Mouse (Mus musculus) limb, embryonic 15.5 days (tissue): ENCODE measurements around the gene B230217C12Rik. TPM values are rescaled to one million over a fixed set of nuclear protein-coding genes. Genes with fewer than 3 reads are reported as not detected.

Experiments
- ATAC-seq: fragments of 200-750 bp; cut with Nextera tagmentation; 2 replicates; pipeline ENCODE4 v1.8.0; 2017; ENCODE audit warnings: low read depth, moderate TSS enrichment; ENCODE audit not compliant: insufficient number of reproducible peaks, low FRiP score, low TSS enrichment
- H3K27ac ChIP-seq: fragments of 300-500 bp; sonication (generic); 2 replicates; pipeline ENCODE4 v1.5.1; 2015; ENCODE audit warnings: moderate library complexity, mild to moderate bottlenecking, inconsistent platforms
- H3K27me3 ChIP-seq: fragments of 300-500 bp; sonication (generic); 2 replicates; pipeline ENCODE4 v1.6.1; 2015; ENCODE audit warnings: inconsistent platforms
- H3K36me3 ChIP-seq: fragments of 300-500 bp; sonication (generic); 2 replicates; pipeline ENCODE4 v1.6.1; 2015; ENCODE audit warnings: inconsistent platforms
- H3K4me1 ChIP-seq: fragments of 300-500 bp; sonication (generic); 2 replicates; pipeline ENCODE4 v1.6.1; 2015; ENCODE audit warnings: inconsistent platforms
- H3K4me2 ChIP-seq: fragments of 300-500 bp; sonication (generic); 2 replicates; pipeline ENCODE4 v1.6.1; 2015; ENCODE audit warnings: mild to moderate bottlenecking, inconsistent platforms
- H3K4me3 ChIP-seq: fragments of 300-500 bp; sonication (generic); 2 replicates; pipeline ENCODE4 v1.5.1; 2015; ENCODE audit warnings: mild to moderate bottlenecking, inconsistent platforms
- H3K9ac ChIP-seq: fragments of 300-500 bp; sonication (generic); 2 replicates; pipeline ENCODE4 v1.6.1; 2015; ENCODE audit warnings: inconsistent platforms
- H3K9me3 ChIP-seq: fragments of 300-500 bp; sonication (generic); 2 replicates; pipeline ENCODE4 v1.6.1; 2016; ENCODE audit warnings: inconsistent platforms
- WGBS: fragments of 180-500 bp; shearing (Covaris S2); methylation state at CpG from one replicate; pipeline ENCODE4 v1.1.7; 2015; 5-methylcytosine and 5-hydroxymethylcytosine counted together
- polyA plus RNA-seq: library from polyadenylated mRNA; unstranded; fragments of >200 nt; fragmentation: Nextera tagmentation; extraction: Ambion mirVana; gene quantifications from 2 replicates; pipeline ENCODE4 v1.2.1, GENCODE M21; 2015

The B230217C12Rik gene
- polyA plus RNA-seq, 1 experiment from 2014 or later = 5.3 TPM

GRCm38 (mm10) chr11:97802194-97802470 lies 38.4 kb upstream of the B230217C12Rik start:
- Histone ChIP-seq H3K4me1 (peaks cover 64% of the 10 kb centered on the region), H3K36me3 (peaks cover 9% of the 10 kb centered on the region; the same call in 1 of the 2 replicates), H3K9ac (no peak overlapping the region), H3K4me2 (peak overlapping the region; percentile 88), H3K4me3 (peak overlapping the region; percentile 95), H3K27me3 (no peaks in the 10 kb centered on the region), H3K9me3 (no peaks in the 10 kb centered on the region), H3K27ac (peak overlapping the region; percentile 98)
- 35% methylated on average over 1 of the region's 1 CpGs for WGBS
- ATAC-seq = no peak

DNA sequence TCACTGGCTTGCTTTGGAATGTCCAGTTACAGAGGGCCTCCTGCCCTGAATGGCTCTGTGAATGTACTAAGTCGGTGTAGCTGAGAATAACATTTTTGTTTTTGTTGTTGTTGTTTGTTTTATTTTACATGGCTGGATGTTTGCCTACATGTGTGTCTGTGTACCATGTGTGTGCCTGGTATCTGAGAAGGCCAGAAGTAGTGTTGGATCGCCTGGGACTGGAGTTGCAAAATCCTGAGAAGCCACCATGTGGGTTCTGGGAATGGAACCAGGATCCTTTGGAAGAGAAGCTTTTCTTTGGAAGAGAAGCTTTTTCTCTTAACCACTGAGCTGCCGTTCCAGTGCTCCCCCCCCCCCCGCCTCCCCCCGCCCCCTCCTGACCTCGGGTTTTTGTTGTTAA lies 38.1 kb upstream of the B230217C12Rik start:
- Histone ChIP-seq H3K9me3 (no peaks in the 10 kb centered on the region), H3K4me1 (peaks cover 67% of the 10 kb centered on the region), H3K9ac (no peak overlapping the region), H3K4me3 (peak overlapping the region; percentile 95; the same call in 1 of the 2 replicates), H3K27ac (peak overlapping the region; percentile 98; the same call in 1 of the 2 replicates), H3K4me2 (no peak overlapping the region), H3K27me3 (no peaks in the 10 kb centered on the region), H3K36me3 (peaks cover 9% of the 10 kb centered on the region; the same call in 1 of the 2 replicates)
- WGBS = 37% methylated on average over 6 of the region's 6 CpGs
- ATAC-seq = no peak

GRCm38 (mm10) chr11:97803847-97804246 lies 36.7 kb upstream of the B230217C12Rik start:
- peaks cover 70% of the 10 kb centered on the region for H3K4me1 ChIP-seq
- 63% methylated on average over 5 of the region's 5 CpGs for WGBS
- peak overlapping the region; percentile 78 for H3K27ac ChIP-seq
- H3K9ac ChIP-seq = no peak overlapping the region
- no peaks in the 10 kb centered on the region for H3K9me3 ChIP-seq
- peaks cover 21% of the 10 kb centered on the region for H3K36me3 ChIP-seq
- no peak overlapping the region for H3K4me2 ChIP-seq
- no peak overlapping the region for H3K4me3 ChIP-seq
- no peak for ATAC-seq
- H3K27me3 ChIP-seq = no peaks in the 10 kb centered on the region

- no peak overlapping the region for H3K9ac ChIP-seq
- peak overlapping the region; percentile 21 for H3K4me3 ChIP-seq
- H3K9me3 ChIP-seq = no peaks in the 10 kb centered on the region
- peaks cover 81% of the 10 kb centered on the region for H3K4me1 ChIP-seq
- peak overlapping the region; percentile 78 for H3K27ac ChIP-seq
- H3K4me2 ChIP-seq = peak overlapping the region; percentile 48
- no peaks in the 10 kb centered on the region for H3K27me3 ChIP-seq
- peaks cover 30% of the 10 kb centered on the region for H3K36me3 ChIP-seq
- WGBS = 4% methylated on average over 9 of the region's 9 CpGs
- ATAC-seq = peak; percentile 24
Measured at GRCm38 (mm10) chr11:97804841-97805661, 35.5 kb upstream of the B230217C12Rik start.

DNA sequence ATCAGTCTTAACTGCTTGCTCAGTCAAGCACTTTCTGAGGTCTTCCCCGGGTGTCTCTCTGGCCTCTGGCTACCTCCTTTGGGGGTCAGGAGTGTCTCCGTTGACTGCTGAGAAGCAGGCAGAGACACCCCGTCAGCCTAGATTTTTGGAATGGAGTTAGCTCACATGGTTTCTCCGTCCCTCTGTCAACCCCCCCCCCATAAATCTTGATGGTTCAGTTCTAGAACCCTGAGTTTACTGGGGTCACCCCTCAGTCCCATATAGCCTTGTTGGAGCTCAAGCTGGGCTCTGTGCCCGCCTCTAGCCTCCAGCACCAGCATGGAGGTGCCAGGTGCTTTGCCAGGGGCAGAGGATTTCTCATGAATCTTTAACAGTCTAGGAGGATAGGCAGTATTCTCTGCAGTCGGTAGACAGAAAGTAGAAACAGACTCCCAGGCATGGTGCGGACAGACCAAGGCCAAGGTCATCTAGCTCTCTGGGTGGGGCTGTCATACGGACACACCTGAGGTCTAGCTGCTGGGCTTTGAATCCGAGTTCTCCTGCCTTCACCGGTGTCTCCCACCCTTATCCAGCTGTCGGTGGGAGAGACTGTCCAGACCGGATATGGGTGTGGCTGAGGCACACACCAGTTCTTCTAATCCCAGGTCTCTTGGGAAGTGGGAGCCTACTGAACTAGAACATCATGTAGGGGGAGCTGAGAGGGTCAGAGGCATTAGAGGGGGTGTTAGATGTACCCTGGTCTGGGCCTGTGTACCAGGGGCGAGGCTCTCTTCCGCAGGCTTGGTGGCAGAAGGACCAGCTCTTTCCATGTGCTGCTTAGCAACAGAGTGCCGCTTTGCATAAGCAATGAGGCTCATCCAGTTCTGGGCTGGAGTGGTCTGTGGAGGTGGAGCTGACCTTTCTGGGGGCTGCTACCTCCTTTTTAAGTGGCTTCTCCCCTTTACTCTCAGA lies 34.6 kb upstream of the B230217C12Rik start:
- H3K36me3 ChIP-seq = peaks cover 35% of the 10 kb centered on the region
- ATAC-seq = no peak
- H3K4me2 ChIP-seq = peak overlapping the region; percentile 48
- H3K27ac ChIP-seq = peak overlapping the region; percentile 78
- H3K9me3 ChIP-seq = no peaks in the 10 kb centered on the region
- no peak overlapping the region for H3K9ac ChIP-seq
- peak overlapping the region; percentile 21 for H3K4me3 ChIP-seq
- no peaks in the 10 kb centered on the region for H3K27me3 ChIP-seq
- peaks cover 86% of the 10 kb centered on the region for H3K4me1 ChIP-seq
- 32% methylated on average over 15 of the region's 15 CpGs for WGBS

GRCm38 (mm10) chr11:97806613-97806964 lies 34.0 kb upstream of the B230217C12Rik start:
- H3K9me3 ChIP-seq = no peaks in the 10 kb centered on the region
- H3K4me1 ChIP-seq = peaks cover 86% of the 10 kb centered on the region
- WGBS = 76% methylated on average over 7 of the region's 7 CpGs
- no peak overlapping the region for H3K9ac ChIP-seq
- H3K36me3 ChIP-seq = peaks cover 35% of the 10 kb centered on the region
- H3K27me3 ChIP-seq = no peaks in the 10 kb centered on the region
- H3K4me3 ChIP-seq = no peak overlapping the region
- ATAC-seq = no peak
- H3K27ac ChIP-seq = 0 out of 2 replicates have a peak overlapping the region, but pooled peaks have one; percentile 78
- H3K4me2 ChIP-seq = peak overlapping the region; percentile 48

DNA sequence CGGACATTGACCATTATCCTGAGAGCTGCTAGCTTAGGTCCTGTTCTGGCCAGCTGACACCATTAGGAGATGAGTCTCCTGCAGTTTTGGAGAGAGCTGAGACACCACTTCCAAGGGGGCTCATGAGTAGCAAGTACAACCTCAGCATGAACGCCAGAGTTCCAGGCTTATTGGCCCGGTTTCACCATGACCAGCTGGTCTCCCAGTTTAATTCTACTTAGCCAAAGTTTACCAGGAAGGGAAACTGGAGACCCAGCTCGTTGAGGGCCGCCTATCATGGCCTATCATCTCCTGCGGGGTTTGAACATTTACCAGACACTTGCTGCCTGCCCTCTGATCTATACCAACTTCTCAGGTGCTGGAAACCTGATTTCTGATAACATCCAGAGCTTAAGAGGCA lies 33.0 kb upstream of the B230217C12Rik start:
- WGBS = 28% methylated on average over 6 of the region's 6 CpGs
- ATAC-seq = no peak
- Histone ChIP-seq H3K4me3 (no peak overlapping the region), H3K9me3 (no peaks in the 10 kb centered on the region), H3K27me3 (no peaks in the 10 kb centered on the region), H3K4me1 (peaks cover 86% of the 10 kb centered on the region), H3K9ac (no peak overlapping the region), H3K4me2 (no peak overlapping the region), H3K36me3 (peaks cover 32% of the 10 kb centered on the region), H3K27ac (peak overlapping the region; percentile 0; the same call in 1 of the 2 replicates)

- ATAC-seq = no peak
- Histone ChIP-seq H3K4me3 (no peak overlapping the region), H3K4me2 (no peak overlapping the region), H3K27ac (peak overlapping the region; percentile 0; the same call in 1 of the 2 replicates), H3K9me3 (no peaks in the 10 kb centered on the region), H3K36me3 (peaks cover 35% of the 10 kb centered on the region), H3K27me3 (no peaks in the 10 kb centered on the region), H3K9ac (no peak overlapping the region), H3K4me1 (peaks cover 90% of the 10 kb centered on the region)
- WGBS = 54% methylated on average over 2 of the region's 2 CpGs
Measured at GRCm38 (mm10) chr11:97808093-97808492, 32.5 kb upstream of the B230217C12Rik start.

DNA sequence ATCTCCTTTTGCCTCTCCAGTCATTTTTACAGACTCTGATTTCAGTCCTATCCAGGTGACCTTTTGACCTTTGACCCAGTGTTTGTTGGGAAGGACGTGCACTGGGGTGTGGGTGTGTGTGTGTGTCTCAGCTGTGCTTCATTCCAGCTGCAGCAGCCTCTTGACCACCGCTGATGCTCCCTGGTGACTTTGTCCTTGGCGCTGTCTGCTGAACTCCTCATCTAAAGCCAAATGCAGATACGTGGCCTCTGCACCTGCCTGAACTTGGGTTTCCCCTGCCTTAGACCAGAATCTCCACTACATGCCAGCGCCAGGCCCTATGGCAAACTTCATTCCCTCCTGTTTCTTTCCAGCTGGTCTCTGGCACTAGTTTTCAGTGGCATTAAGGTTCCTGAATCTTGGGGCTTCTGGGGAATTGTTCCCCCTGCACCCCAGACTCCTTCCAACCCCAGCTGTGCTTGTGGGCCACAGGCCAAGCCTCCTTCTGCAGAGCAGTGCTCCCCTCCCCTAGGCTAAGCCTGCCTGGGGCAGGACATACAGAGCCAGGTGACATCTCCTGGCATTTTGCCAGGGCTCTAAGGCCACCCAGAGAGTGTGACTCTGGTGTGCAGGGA lies 31.9 kb upstream of the B230217C12Rik start:
- H3K9ac ChIP-seq = no peak overlapping the region
- no peak overlapping the region for H3K4me3 ChIP-seq
- H3K36me3 ChIP-seq = peaks cover 40% of the 10 kb centered on the region
- H3K4me1 ChIP-seq = peaks cover 94% of the 10 kb centered on the region
- H3K9me3 ChIP-seq = no peaks in the 10 kb centered on the region
- no peak overlapping the region for H3K4me2 ChIP-seq
- no peaks in the 10 kb centered on the region for H3K27me3 ChIP-seq
- H3K27ac ChIP-seq = 0 out of 2 replicates have a peak overlapping the region, but pooled peaks have one; percentile 18
- ATAC-seq = no peak
- WGBS = 35% methylated on average over 5 of the region's 5 CpGs

DNA sequence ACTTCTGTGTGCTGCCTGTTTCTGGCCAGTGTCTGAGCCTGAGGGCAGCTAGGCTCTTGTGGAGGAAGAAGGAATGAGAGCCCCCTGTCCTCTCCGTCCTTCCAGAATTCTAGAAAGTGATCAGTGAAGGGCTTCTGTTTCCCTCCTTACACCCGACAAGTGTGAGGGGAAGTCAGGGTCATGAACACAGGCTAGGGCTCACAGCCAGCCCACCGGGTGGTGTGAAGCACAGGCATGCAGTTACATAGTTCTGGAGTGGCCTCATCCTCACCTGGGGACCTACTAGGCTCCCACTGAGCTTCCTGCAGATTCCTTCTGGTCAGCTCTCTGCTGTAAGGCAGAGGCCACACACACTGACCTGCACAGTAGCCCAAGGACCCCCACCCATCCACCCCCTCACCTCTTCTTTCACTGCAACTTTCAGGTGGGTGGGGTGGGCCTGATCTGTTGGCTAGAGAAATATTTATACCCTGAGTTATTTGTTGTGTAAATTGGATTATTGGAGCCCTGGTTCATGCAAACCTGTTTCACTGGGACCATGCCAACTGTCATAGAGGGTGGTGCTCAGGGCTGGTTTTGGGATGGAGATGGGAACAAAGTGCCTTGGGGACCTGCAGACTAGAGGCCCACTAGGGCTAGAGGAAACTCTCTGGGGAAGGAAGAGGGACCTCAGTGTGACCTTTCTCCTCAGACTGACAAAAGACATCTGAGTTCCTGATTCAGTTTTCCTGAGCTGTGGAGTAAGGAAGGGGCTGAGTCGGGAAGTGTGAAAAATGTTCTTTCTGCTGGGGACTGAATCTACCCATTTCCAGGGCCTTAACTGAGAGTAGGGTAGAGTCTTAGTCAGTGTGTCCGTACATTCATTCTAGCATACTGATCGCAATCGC lies 31.1 kb upstream of the B230217C12Rik start:
- H3K4me2 ChIP-seq = no peak overlapping the region
- no peak overlapping the region for H3K4me3 ChIP-seq
- H3K9ac ChIP-seq = no peak overlapping the region
- peaks cover 92% of the 10 kb centered on the region for H3K4me1 ChIP-seq
- 59% methylated on average over 7 of the region's 7 CpGs for WGBS
- H3K9me3 ChIP-seq = no peaks in the 10 kb centered on the region
- H3K36me3 ChIP-seq = peaks cover 46% of the 10 kb centered on the region
- H3K27me3 ChIP-seq = no peaks in the 10 kb centered on the region
- H3K27ac ChIP-seq = 0 out of 2 replicates have a peak overlapping the region, but pooled peaks have one; percentile 18
- no peak for ATAC-seq

DNA sequence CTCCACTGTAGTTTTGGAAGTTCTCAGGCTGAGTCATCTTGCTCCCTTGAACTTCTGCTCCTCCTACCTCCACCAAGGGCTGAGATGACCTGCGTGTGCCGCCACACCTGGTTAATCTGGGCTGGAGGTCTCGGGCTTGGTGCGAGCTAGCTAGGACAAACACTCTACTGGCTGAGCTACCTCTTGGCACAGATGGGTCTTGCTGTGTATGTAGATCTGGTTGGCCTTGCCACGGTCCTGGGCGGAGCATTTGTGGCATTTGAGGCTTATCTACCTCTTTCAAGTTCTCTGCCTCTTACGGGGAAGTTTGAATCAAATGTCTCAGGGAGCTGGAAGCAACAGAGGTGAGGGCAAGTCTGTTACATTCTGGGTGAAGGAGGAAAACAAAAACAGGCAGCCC lies 30.2 kb upstream of the B230217C12Rik start:
- no peak overlapping the region for H3K4me2 ChIP-seq

More for the DNA sequence above, 30.2 kb upstream of the B230217C12Rik start:
- Histone ChIP-seq H3K27ac (no peak overlapping the region), H3K4me3 (no peak overlapping the region), H3K4me1 (peaks cover 87% of the 10 kb centered on the region), H3K9me3 (no peaks in the 10 kb centered on the region), H3K27me3 (no peaks in the 10 kb centered on the region), H3K9ac (no peak overlapping the region), H3K36me3 (peaks cover 55% of the 10 kb centered on the region)
- ATAC-seq = no peak
- 63% methylated on average over 7 of the region's 7 CpGs for WGBS
